Mouse (Mus musculus): Measurements from ENCODE around the gene Zranb1. TPM values are rescaled to one million over a fixed set of nuclear protein-coding genes. Genes with fewer than 3 reads are reported as not detected.

Zranb1 gene
- polyA plus RNA-seq, 1 experiment from 2014 or later = 17.5 TPM

DNA sequence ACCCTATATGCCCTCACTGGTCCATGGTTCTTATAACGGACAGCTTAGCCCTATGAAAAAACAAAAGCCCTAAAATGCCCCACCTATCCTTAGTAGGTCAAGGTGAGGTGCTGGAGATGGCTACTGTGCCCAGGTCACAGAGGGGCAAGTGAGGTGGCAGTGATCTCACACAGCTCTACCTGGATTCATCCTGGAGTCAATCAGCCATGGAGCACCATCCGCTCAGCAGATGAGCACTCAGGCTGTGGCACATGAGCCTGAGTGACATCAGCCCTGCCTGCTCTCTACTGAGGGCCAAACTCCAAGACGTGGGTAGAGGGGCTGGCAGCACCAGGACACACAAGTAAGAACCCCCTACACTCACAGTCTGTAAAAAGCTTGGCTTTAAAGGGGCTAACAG is 70.4 kb downstream of the Zranb1 start:
- 97% methylated on average over 3 of the region's 3 CpGs for WGBS (ENCODE audit: missing documents)
- peaks cover 36% of the 10 kb centered on the region for H3K36me3 ChIP-seq (ENCODE audit: inconsistent target)
- peaks cover 52% of the 10 kb centered on the region; the same call in 1 of the 2 replicates for H3K79me2 ChIP-seq (ENCODE audit: inconsistent target)
- no peak overlapping the region for H3K27ac ChIP-seq
- no peak overlapping the region for H3K4me3 ChIP-seq (ENCODE audit: inconsistent target)

DNA sequence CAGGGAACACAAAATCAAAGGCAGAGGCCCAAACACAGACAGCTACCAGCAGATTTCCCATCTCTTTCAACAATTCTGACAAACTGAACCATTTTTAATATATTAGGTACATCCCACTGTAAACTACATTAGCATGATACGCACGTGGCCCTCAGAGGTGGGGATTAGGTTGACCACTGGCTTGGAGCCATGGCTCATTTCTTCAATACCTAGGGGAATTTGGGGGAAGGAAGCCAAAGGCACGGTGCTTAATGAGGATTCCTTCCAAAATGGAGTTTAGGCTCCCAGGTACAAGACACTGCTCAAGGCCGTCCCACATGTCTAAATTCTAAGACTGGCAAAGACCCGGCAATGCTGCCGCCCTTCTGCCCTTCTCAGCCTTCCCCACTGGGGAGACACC is 71.3 kb downstream of the Zranb1 start:
- Histone ChIP-seq H3K27ac (no peak overlapping the region), H3K4me3 (ENCODE audit: inconsistent target) (no peak overlapping the region), H3K79me2 (ENCODE audit: inconsistent target) (peaks cover 61% of the 10 kb centered on the region), H3K36me3 (ENCODE audit: inconsistent target) (peaks cover 27% of the 10 kb centered on the region)
- 96% methylated on average over 6 of the region's 6 CpGs for WGBS (ENCODE audit: missing documents)

DNA sequence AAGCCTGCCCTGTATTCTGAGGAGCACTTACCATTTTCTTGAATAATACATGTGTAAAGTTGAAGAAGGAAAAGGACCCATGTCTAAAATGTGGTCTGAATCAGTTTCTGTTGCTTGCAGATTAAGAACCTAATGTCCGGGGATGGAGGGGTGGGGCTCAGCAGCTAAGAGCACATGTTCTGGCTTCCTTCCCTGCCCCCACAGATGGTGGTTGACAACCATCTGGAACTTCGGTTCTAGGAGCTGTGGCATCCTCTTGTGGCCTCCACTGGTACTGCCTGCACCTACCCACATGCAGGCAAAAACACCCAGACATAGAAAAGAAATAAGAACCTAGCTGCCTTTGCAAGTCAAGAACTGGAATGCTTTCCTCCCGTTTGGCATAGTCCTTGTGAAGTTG is 72.5 kb downstream of the Zranb1 start:
- Histone ChIP-seq H3K4me3 (ENCODE audit: inconsistent target) (no peak overlapping the region), H3K27ac (no peak overlapping the region), H3K79me2 (ENCODE audit: inconsistent target) (peaks cover 73% of the 10 kb centered on the region), H3K36me3 (ENCODE audit: inconsistent target) (peaks cover 15% of the 10 kb centered on the region)
- 0% methylated on average over 3 of the region's 3 CpGs for WGBS (ENCODE audit: missing documents)

DNA sequence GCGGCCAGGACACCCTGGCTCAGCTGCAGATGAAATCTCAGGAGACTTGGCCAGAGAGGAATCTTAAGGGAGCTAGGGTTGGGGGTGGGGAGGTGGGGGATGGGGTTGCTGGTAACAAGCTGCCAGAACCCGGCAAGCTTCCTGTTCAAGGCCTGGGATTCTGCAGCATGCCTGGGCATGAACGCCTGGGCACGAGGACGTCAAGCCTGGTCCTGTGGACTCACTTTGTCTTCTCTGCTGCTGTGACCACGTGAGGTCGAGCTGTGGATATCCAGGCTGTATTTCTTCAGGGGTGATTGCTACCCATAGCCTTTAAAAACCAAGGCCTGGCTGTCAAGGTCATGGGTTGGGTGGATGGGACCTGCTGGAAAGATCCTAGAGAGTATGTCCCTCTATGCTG is 74.8 kb downstream of the Zranb1 start:
- H3K27ac ChIP-seq = no peak overlapping the region
- peaks cover 4% of the 10 kb centered on the region; the same call in 1 of the 2 replicates for H3K36me3 ChIP-seq (ENCODE audit: inconsistent target)
- H3K79me2 ChIP-seq (ENCODE audit: inconsistent target) = peaks cover 94% of the 10 kb centered on the region
- 91% methylated on average over 6 of the region's 7 CpGs for WGBS (ENCODE audit: missing documents)
- no peak overlapping the region for H3K4me3 ChIP-seq (ENCODE audit: inconsistent target)

DNA sequence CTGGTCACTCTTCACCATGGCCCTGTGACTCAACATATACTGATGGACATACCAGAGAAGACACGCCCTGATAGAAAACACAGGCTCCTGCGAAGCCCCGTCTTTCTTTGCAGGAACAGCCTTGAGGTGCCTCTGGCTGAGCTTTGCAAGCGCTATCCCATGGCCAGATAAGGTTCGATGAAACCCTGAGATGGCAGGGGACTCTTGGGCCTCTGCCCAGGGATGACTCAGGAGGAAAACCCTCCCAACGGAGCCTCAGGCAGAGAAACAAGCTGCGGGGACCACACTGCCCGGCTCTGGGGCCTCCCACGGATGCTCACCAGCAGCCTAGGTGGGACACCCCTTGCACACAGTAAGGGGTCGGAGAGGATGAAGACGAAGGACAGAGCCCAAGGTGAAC is 76.4 kb downstream of the Zranb1 start:
- WGBS (ENCODE audit: missing documents) = 78% methylated on average over 7 of the region's 11 CpGs
- no peak overlapping the region for H3K4me3 ChIP-seq (ENCODE audit: inconsistent target)
- peaks cover 95% of the 10 kb centered on the region for H3K79me2 ChIP-seq (ENCODE audit: inconsistent target)
- H3K27ac ChIP-seq = no peak overlapping the region
- peaks cover 9% of the 10 kb centered on the region for H3K36me3 ChIP-seq (ENCODE audit: inconsistent target)

DNA sequence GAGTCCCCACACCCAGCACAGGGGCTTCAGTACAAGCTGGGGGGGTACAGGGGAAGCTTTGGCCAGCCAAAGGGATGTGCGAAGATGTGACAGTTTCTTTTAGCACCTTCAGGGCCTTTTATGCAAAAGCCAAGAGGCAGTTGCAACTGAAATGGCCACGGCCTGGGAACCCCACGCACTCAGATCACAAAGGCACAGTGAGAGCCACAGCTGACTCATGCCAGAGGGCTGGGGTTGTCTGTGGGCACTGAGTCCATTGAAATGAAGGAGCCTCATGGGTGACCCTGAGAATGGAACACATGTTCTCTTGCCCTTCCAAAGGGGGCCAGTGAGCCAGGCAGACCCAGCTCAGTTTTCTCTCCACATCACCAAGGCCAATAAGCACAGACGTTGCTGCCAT is 77.7 kb downstream of the Zranb1 start:
- Histone ChIP-seq H3K27ac (no peak overlapping the region), H3K79me2 (ENCODE audit: inconsistent target) (peaks cover 93% of the 10 kb centered on the region), H3K4me3 (ENCODE audit: inconsistent target) (no peak overlapping the region), H3K36me3 (ENCODE audit: inconsistent target) (peaks cover 9% of the 10 kb centered on the region)
- 98% methylated on average over 4 of the region's 4 CpGs for WGBS (ENCODE audit: missing documents)

DNA sequence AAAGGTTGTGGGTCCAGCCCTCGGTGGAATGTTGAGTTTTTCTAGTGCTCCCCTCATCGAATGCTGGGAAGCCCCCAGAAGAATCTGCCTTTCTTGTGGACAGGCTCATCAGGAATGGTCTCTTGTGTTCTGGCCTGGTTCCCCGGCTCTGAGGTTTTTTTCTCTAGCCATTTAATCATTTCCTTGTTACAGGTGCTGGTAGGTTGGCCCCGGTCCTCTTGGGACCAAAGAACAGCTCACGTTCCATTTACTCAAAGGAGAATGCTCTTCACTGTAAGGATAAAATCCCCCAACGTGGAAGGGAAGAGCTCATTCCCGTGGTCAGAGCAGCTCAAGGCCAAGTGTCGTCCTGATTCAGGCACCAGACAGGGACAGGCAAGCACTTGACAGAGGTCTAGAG is 78.7 kb downstream of the Zranb1 start:
- peaks cover 9% of the 10 kb centered on the region for H3K36me3 ChIP-seq (ENCODE audit: inconsistent target)
- 93% methylated on average over 7 of the region's 8 CpGs for WGBS (ENCODE audit: missing documents)

DNA sequence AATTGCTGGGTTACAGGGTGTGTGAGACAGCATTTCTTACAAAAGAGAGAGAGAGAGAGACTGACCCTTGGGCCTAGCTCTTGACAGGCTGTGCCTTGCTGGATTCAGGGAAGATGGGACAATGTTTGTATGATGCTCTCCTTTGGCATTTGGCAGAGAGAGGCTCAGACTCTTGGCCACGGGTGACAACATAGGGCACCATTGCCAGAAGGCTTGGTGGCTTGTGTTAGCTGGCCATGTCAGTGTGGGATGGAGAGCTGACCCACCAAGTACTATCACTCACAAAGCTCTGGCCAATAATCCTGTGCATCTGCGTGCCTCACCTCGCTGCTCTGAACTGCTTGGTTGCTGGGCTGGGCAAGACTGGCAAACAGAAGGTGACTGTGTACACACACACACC is 79.5 kb downstream of the Zranb1 start:
- H3K36me3 ChIP-seq (ENCODE audit: inconsistent target) = peaks cover 9% of the 10 kb centered on the region
- WGBS (ENCODE audit: missing documents) = 96% methylated on average over 3 of the region's 3 CpGs
- no peak overlapping the region for H3K27ac ChIP-seq
- H3K79me2 ChIP-seq (ENCODE audit: inconsistent target) = peaks cover 98% of the 10 kb centered on the region
- H3K4me3 ChIP-seq (ENCODE audit: inconsistent target) = no peak overlapping the region

More for the DNA sequence above, 78.7 kb downstream of the Zranb1 start:
- no peak overlapping the region for H3K27ac ChIP-seq
- no peak overlapping the region for H3K4me3 ChIP-seq (ENCODE audit: inconsistent target)
- peaks cover 98% of the 10 kb centered on the region for H3K79me2 ChIP-seq (ENCODE audit: inconsistent target)

DNA sequence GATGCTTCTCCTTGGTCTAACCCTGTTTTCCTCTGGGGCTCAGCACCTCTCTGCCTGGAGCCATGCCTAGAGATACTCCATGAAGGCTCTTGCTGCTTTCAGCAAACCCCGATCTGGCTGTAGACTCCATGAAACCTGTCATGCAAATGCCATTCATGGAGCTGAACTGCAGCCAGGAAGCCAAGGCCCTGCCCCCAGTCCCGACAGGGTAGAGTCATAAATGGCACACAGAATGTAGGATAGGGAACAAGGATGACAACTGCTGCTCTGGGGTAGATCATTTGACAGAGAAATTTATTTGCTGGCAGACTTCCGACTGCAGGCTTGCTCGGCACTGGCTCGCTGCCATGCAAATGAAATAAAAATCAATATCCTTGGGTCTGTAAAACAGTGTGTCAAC is 80.2 kb downstream of the Zranb1 start:
- Histone ChIP-seq H3K36me3 (ENCODE audit: inconsistent target) (peaks cover 9% of the 10 kb centered on the region), H3K79me2 (ENCODE audit: inconsistent target) (peaks cover 98% of the 10 kb centered on the region), H3K27ac (no peak overlapping the region), H3K4me3 (ENCODE audit: inconsistent target) (no peak overlapping the region)
- WGBS (ENCODE audit: missing documents) = 92% methylated on average over 5 of the region's 5 CpGs

DNA sequence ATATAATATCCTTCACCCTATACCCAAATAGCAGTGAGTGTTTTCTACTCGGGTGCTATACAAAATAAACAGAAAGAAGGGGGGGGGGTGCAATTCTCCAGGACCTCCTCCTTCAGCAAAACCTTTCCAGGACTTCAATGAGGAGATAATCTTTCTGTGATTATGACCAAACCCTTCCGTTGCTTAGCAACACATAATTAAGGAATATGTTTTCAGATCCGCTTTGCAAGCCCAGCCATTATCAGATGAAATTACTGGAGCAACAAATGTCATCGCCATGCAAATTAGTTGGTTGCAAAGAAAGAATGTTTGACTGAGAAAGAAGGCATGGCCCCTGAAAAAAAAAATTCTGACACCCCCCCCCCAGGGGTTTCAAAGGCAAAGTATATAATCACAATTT is 80.7 kb downstream of the Zranb1 start:
- no peak overlapping the region for H3K4me3 ChIP-seq (ENCODE audit: inconsistent target)
- H3K36me3 ChIP-seq (ENCODE audit: inconsistent target) = peaks cover 9% of the 10 kb centered on the region
- H3K27ac ChIP-seq = no peak overlapping the region
- whole genome bisulfite sequencing (ENCODE audit: missing documents) = 89% methylated on average over 4 of the region's 4 CpGs
- peaks cover 98% of the 10 kb centered on the region for H3K79me2 ChIP-seq (ENCODE audit: inconsistent target)

DNA sequence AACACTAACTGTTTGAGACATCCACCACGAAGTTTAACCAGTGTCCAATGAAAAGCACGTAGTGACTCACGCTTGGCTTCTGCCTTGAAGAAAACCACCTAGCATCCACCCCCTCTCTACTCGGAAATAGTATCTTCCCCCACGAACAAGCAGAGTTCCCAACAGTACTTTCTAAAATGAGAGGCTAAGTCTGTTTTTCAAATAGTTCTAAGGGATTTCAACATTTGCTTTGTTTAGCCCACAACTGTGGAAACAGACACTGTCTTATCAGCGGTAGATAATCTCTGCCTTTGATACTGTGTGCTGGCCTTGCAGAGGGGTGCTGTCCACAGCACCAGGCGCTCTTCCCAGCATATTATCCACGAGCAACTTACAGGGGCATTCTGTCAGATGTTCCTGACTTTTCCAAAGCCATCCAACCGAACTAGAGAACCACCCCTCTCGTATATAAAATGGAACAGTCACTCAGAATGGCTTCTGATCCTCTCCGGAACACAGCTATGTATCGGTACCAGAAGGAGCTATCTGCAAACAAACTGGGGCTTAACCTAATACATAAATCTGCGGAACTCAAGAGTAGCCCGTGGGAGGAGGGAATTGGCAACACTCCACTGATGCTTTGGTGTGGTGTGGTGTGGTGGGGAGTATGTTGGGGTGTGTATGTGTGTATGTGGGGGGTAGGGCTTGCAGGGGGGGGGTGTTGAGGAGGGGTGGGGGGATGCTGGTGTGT is 81.9 kb downstream of the Zranb1 start:
- 89% methylated on average over 14 of the region's 14 CpGs for WGBS (ENCODE audit: missing documents)
- H3K4me3 ChIP-seq (ENCODE audit: inconsistent target) = no peak overlapping the region
- H3K27ac ChIP-seq = no peak overlapping the region
- peaks cover 9% of the 10 kb centered on the region for H3K36me3 ChIP-seq (ENCODE audit: inconsistent target)
- H3K79me2 ChIP-seq (ENCODE audit: inconsistent target) = peaks cover 98% of the 10 kb centered on the region

DNA sequence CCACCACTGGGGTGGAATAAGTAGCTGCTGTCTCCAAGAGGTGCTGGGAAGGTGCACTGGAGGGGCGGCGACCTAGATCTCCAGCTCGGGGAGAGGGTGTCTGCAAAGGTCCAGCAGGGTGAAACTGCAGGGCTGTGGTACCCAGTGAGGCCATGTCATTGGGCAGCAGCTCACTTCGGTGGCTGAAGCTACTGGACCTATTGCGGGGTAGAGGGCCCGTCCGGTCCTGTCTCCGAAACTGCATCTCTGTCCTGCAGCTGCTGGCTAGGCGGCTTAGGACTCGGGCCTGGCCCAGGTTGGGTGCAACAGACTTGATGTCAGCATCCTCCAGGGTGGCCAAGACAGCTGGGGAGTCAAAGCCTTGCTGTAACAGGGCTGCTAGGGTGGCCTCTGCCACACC is 83.0 kb downstream of the Zranb1 start:
- 96% methylated on average over 10 of the region's 10 CpGs for WGBS (ENCODE audit: missing documents)
- Histone ChIP-seq H3K79me2 (ENCODE audit: inconsistent target) (peaks cover 98% of the 10 kb centered on the region), H3K4me3 (ENCODE audit: inconsistent target) (no peak overlapping the region), H3K27ac (no peak overlapping the region), H3K36me3 (ENCODE audit: inconsistent target) (peaks cover 9% of the 10 kb centered on the region)

DNA sequence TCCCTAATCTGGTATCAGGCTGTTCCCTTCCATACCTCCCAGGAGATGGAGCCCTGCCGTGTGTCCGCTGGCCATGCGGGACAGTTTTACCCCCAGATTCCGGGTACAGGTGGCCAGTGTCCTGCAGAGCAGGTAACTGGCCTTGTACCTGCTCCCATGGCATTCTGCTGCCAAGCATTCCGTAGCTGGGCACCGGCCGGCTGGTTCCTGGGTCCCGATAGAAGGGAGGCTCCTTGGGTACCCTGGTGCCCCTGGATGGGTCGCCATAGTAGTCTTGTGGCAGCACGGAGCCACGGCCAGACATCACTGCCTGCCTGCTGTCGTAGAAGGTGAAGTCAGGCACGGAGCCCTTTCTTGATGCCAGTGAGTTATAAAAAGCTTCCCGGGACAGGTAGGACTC is 83.7 kb downstream of the Zranb1 start:
- peaks cover 8% of the 10 kb centered on the region for H3K36me3 ChIP-seq (ENCODE audit: inconsistent target)
- peaks cover 98% of the 10 kb centered on the region for H3K79me2 ChIP-seq (ENCODE audit: inconsistent target)
- 94% methylated on average over 14 of the region's 14 CpGs for whole genome bisulfite sequencing (ENCODE audit: missing documents)
- no peak overlapping the region for H3K27ac ChIP-seq
- H3K4me3 ChIP-seq (ENCODE audit: inconsistent target) = no peak overlapping the region

DNA sequence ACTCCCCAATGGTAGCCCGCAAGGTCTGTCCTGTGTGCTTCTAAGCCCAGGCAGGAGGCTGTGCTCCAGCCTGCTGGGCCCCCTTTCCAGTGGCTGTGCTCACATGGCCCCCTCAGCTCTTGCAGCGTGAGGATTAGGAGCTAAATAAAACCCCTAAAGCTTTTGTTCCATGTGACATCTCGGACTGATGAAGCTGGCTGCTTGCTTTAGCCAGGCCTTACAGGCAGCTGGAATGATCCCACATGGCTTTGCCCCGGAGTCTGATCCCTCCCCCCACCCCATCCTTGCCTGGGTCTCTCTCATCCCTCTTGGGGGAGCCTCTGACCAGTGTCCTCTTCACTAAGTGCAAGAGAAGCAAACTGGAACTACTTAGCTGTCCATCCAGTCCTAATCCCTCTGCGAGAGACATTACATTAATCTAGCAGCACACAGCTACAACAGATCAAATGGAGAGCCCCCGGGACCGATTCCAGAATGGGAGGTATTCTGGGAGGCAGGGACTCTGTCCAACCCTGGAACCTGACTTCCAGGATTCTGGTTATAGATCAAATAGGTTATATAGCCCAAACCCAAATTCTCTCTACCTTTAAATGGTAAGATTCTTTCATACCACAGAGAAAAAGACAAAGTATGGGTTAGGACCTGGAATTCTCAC is 84.6 kb downstream of the Zranb1 start:
- H3K36me3 ChIP-seq (ENCODE audit: inconsistent target) = peaks cover 5% of the 10 kb centered on the region

DNA sequence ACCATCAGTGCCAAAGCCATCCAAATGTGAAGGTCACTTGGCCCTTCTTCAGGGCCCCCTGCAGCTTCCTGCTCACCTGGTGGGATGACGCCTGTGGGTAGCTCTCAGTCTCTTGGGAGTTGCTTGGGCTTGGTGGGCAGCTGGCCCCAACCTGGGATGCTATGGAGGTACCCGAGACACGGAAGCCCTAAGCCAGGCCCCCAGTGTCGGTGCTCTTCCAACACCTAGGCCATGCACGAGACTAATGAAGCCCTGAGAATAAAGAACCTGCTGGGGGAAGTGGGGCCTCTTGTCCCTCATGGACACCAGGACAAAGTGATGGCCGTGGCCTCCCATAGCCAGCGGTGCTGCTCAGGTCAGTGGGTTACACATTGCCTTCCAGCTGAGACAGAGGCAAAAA is 88.0 kb downstream of the Zranb1 start:
- WGBS (ENCODE audit: missing documents) = 91% methylated on average over 7 of the region's 7 CpGs
- no peak overlapping the region for H3K27ac ChIP-seq
- H3K36me3 ChIP-seq (ENCODE audit: inconsistent target) = no peaks in the 10 kb centered on the region; the same call in 1 of the 2 replicates
- peaks cover 99% of the 10 kb centered on the region for H3K79me2 ChIP-seq (ENCODE audit: inconsistent target)
- H3K4me3 ChIP-seq (ENCODE audit: inconsistent target) = no peak overlapping the region

More for the DNA sequence above, 84.6 kb downstream of the Zranb1 start:
- peaks cover 98% of the 10 kb centered on the region for H3K79me2 ChIP-seq (ENCODE audit: inconsistent target)
- WGBS (ENCODE audit: missing documents) = 85% methylated on average over 7 of the region's 7 CpGs
- no peak overlapping the region for H3K4me3 ChIP-seq (ENCODE audit: inconsistent target)
- no peak overlapping the region for H3K27ac ChIP-seq

All from macrophage (primary cell).